ENCODE assay signal across 18 mouse cellular contexts in the genomic region with DNA sequence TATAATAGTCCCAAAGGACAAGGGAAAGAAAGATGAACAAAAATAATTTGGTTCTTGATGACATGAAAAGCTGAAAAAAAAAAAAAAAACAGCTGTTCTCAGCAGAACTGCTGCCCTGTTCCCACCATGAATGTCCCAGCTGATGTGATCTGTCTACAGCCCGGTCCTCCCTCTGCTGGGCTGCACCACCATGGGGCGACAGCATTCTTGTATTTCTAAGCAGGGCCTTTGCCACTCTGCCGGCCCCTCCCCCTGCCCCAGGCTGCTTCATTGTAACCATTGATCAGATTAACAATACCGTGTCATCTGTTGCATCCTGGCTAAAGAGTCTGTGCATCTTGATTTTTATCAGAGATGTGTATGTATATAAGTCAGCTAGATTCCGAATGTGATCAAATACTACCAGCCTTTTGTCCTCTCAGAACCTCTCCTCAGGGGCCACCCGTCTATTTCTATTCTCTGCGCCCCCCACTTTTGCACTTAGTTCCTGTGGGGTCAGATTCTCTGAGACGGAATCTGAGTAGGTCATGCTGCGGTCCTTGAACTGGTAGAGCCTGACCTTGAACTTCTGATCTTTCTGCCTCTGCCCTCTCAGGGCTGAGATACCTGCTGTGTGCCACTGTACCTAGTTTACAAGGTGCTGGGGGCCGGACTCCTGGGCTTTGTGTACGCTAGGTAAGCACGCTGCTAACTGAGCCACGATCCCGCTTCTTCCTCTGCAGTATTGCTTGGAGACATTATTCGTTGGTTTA.
DNase-seq lines count a peak whose midpoint lies in the region; ATAC-seq lines count a peak whose summit lies in the region.
"Had no signal": no experiment of that assay in that cellular context is flagged by ENCODE, and none has a peak within 500 bp of the region (broad histone marks: within the 10 kb centered on the region; RNA-seq: fewer than 3 reads in every experiment).

No protein-coding gene starts in this region.

- H3K36me3 ChIP-seq in hindbrain, embryonic 12.5 days: no peaks in the 10 kb centered on the region
- no peaks in the 10 kb centered on the region for H3K36me3 ChIP-seq in hindbrain, embryonic 14.5 days (replicated peaks; ENCODE audit: control insufficient read depth, insufficient read depth)
- no peaks in the 10 kb centered on the region for H3K36me3 ChIP-seq in forebrain, embryonic 15.5 days
- H3K36me3 ChIP-seq in neural tube, embryonic 12.5 days: no peaks in the 10 kb centered on the region
- H3K36me3 ChIP-seq: heart, embryonic 10.5 days; limb, embryonic 12.5 days; liver, embryonic 15.5 days had no signal

- WGBS in hindbrain, embryonic 12.5 days: 41% methylated on average over 15 of the region's 15 CpGs
- WGBS in hindbrain, embryonic 14.5 days: 38% methylated on average over 15 of the region's 15 CpGs
- 47% methylated on average over 15 of the region's 15 CpGs for WGBS in forebrain, embryonic 15.5 days
- 50% methylated on average over 15 of the region's 15 CpGs for WGBS in neural tube, embryonic 12.5 days

- peaks cover 24% of the 10 kb centered on the region for H3K4me1 ChIP-seq in hindbrain, embryonic 12.5 days
- H3K4me1 ChIP-seq in hindbrain, embryonic 14.5 days (replicated peaks; ENCODE audit: control insufficient read depth, insufficient read depth, low read length): peaks cover 5% of the 10 kb centered on the region
- peaks cover 5% of the 10 kb centered on the region; the same call in 1 of the 2 replicates for H3K4me1 ChIP-seq in forebrain, embryonic 15.5 days
- H3K4me1 ChIP-seq in neural tube, embryonic 12.5 days: peaks cover 17% of the 10 kb centered on the region; the same call in 1 of the 2 replicates
- H3K4me1 ChIP-seq: limb, embryonic 12.5 days; liver, embryonic 15.5 days had no signal

- H3K4me2 ChIP-seq in hindbrain, embryonic 12.5 days (replicated peaks): no peak overlapping the region
- no peak overlapping the region for H3K4me2 ChIP-seq in hindbrain, embryonic 14.5 days (replicated peaks)
- H3K4me2 ChIP-seq in forebrain, embryonic 15.5 days (replicated peaks): no peak overlapping the region
- H3K4me2 ChIP-seq in neural tube, embryonic 12.5 days (replicated peaks): no peak overlapping the region
- H3K4me2 ChIP-seq: limb, embryonic 12.5 days; liver, embryonic 15.5 days had no signal

- ATAC-seq in hindbrain, embryonic 12.5 days (ENCODE audit: low FRiP score): peak; percentile 74
- ATAC-seq in hindbrain, embryonic 14.5 days (ENCODE audit: low FRiP score): no peak; the same call in 1 of the 2 replicates
- ATAC-seq in forebrain, embryonic 15.5 days (replicated peaks): peak; percentile 54; the same call in 1 of the 2 replicates
- peak; percentile 70 for ATAC-seq in neural tube, embryonic 12.5 days (ENCODE audit: low FRiP score, low read depth)
- ATAC-seq: activated CD4-positive, CD25-positive, alpha-beta regulatory T cell, adult 4 months had no signal

- DNase-seq in hindbrain, embryonic 14.5 days (ENCODE audit: low spot score): no peak
- peak; percentile 89 for DNase-seq in ZHBTc4 (ENCODE audit: low read depth, low spot score)
- no peak for DNase-seq in gastrocnemius, postnatal 25 days
- DNase-seq in adrenal gland, postnatal 36 days: no peak
- DNase-seq: cerebellum, adult 11-12 months; heart, postnatal 36 days; kidney, adult 2 months; lung, postnatal 4 days; thymus, postnatal 4 days had no signal

- H3K4me3 ChIP-seq in hindbrain, embryonic 12.5 days: no peak overlapping the region
- H3K4me3 ChIP-seq in hindbrain, embryonic 14.5 days (replicated peaks; ENCODE audit: low read length): no peak overlapping the region
- no peak overlapping the region for H3K4me3 ChIP-seq in forebrain, embryonic 15.5 days
- no peak overlapping the region for H3K4me3 ChIP-seq in neural tube, embryonic 12.5 days
- H3K4me3 ChIP-seq: erythroblast, embryonic 14.5 days; heart, embryonic 10.5 days; left cerebral cortex, adult 2 months; limb, embryonic 12.5 days; liver, embryonic 15.5 days had no signal

- H3K9me3 ChIP-seq in hindbrain, embryonic 12.5 days (replicated peaks): no peaks in the 10 kb centered on the region
- no peaks in the 10 kb centered on the region for H3K9me3 ChIP-seq in hindbrain, embryonic 14.5 days (ENCODE audit: control insufficient read depth, low read length)
- no peaks in the 10 kb centered on the region for H3K9me3 ChIP-seq in forebrain, embryonic 15.5 days
- no peaks in the 10 kb centered on the region for H3K9me3 ChIP-seq in neural tube, embryonic 12.5 days
- H3K9me3 ChIP-seq: heart, embryonic 10.5 days; limb, embryonic 12.5 days; liver, embryonic 15.5 days had no signal

- no peaks in the 10 kb centered on the region; the same call in 1 of the 2 replicates for H3K27me3 ChIP-seq in hindbrain, embryonic 12.5 days
- H3K27me3 ChIP-seq in hindbrain, embryonic 14.5 days (ENCODE audit: control insufficient read depth, insufficient read depth, low read length): no peaks in the 10 kb centered on the region
- H3K27me3 ChIP-seq in forebrain, embryonic 15.5 days: no peaks in the 10 kb centered on the region
- H3K27me3 ChIP-seq in neural tube, embryonic 12.5 days (replicated peaks): no peaks in the 10 kb centered on the region
- H3K27me3 ChIP-seq: limb, embryonic 12.5 days; liver, embryonic 15.5 days had no signal

- H3K27ac ChIP-seq in hindbrain, embryonic 12.5 days: no peak overlapping the region
- no peak overlapping the region for H3K27ac ChIP-seq in hindbrain, embryonic 14.5 days
- no peak overlapping the region for H3K27ac ChIP-seq in forebrain, embryonic 15.5 days (replicated peaks)
- H3K27ac ChIP-seq in neural tube, embryonic 12.5 days: no peak overlapping the region
- H3K27ac ChIP-seq: heart, embryonic 10.5 days; left cerebral cortex, adult 2 months; limb, embryonic 12.5 days; liver, embryonic 15.5 days had no signal

- no peak overlapping the region for H3K9ac ChIP-seq in hindbrain, embryonic 12.5 days
- H3K9ac ChIP-seq in hindbrain, embryonic 14.5 days: no peak overlapping the region
- no peak overlapping the region for H3K9ac ChIP-seq in forebrain, embryonic 15.5 days (replicated peaks)
- H3K9ac ChIP-seq in neural tube, embryonic 12.5 days: no peak overlapping the region
- H3K9ac ChIP-seq: limb, embryonic 12.5 days; liver, embryonic 15.5 days had no signal
